Mouse (Mus musculus) heart, postnatal 0 days (tissue): Measurements from ENCODE around the gene Zfp292. TPM values are rescaled to one million over a fixed set of nuclear protein-coding genes. Genes with fewer than 3 reads are reported as not detected.

ENCODE experiments used
- ATAC-seq: fragments of 200-750 bp; cut with Nextera tagmentation; 2 replicates; pipeline ENCODE4 v1.8.0; 2017; ENCODE audit warnings: low read depth, moderate number of reproducible peaks, moderate library complexity; ENCODE audit not compliant: insufficient read depth
- DNase-seq: peaks from one replicate; pipeline ENCODE4 v3.0.0-alpha.2; 2016; ENCODE audit warnings: low spot score
- H3K27ac ChIP-seq: fragments of 300-500 bp; sonication (generic); 2 replicates; pipeline ENCODE4 v1.5.1; 2014; ENCODE audit warnings: low read depth, mild to moderate bottlenecking
- H3K27me3 ChIP-seq: fragments of 300-500 bp; sonication (generic); 2 replicates; pipeline ENCODE4 v1.6.1; 2014; ENCODE audit warnings: low read length, mixed read lengths; ENCODE audit not compliant: control insufficient read depth, insufficient read depth
- H3K36me3 ChIP-seq: fragments of 300-500 bp; sonication (generic); replicated peaks from 2 replicates; pipeline ENCODE4 v1.6.1; 2014; ENCODE audit warnings: low read length, mixed read lengths; ENCODE audit not compliant: control insufficient read depth, insufficient read depth
- H3K4me1 ChIP-seq: fragments of 300-500 bp; sonication (generic); 2 replicates; pipeline ENCODE4 v1.6.1; 2014; ENCODE audit warnings: antibody characterized with exemption; ENCODE audit not compliant: control insufficient read depth, insufficient read depth
- H3K4me2 ChIP-seq: fragments of 300-500 bp; sonication (generic); 2 replicates; pipeline ENCODE4 v1.6.1; 2014; ENCODE audit warnings: low read depth, mild to moderate bottlenecking, low read length, moderate library complexity
- H3K4me3 ChIP-seq: fragments of 300-500 bp; sonication (generic); 2 replicates; pipeline ENCODE4 v1.5.1; 2014; ENCODE audit warnings: low read depth, low read length
- H3K9ac ChIP-seq: fragments of 300-500 bp; sonication (generic); replicated peaks from 2 replicates; pipeline ENCODE4 v1.6.1; 2014; ENCODE audit warnings: low read depth, low read length, mixed read lengths
- H3K9me3 ChIP-seq: fragments of 300-500 bp; sonication (generic); replicated peaks from 2 replicates; pipeline ENCODE4 v1.6.1; 2016; ENCODE audit warnings: low read length; ENCODE audit not compliant: control insufficient read depth
- CTCF ChIP-seq: IDR thresholded peaks from 2 replicates; pipeline ENCODE4 v1.5.1; 2016; ENCODE audit warnings: antibody characterized with exemption, control low read depth, low read depth
- EP300 ChIP-seq: IDR thresholded peaks from 2 replicates; pipeline ENCODE4 v1.6.1; 2016; ENCODE audit warnings: antibody characterized with exemption, low read depth
- WGBS: fragments of 180-500 bp; shearing (Covaris S2); extraction: QIAGEN DNeasy Blood & Tissue Kit; methylation state at CpG from one replicate; pipeline ENCODE4 v1.1.7; 2014; 5-methylcytosine and 5-hydroxymethylcytosine counted together
- polyA plus RNA-seq: library from polyadenylated mRNA; unstranded; fragments of >200 nt; fragmentation: Nextera tagmentation; extraction: Ambion mirVana; gene quantifications from 2 replicates; pipeline ENCODE4 v1.2.1, GENCODE M21; 2015
- total RNA-seq: library from RNA; depleted of rRNA; stranded (reverse); fragments of >200 nt; gene quantifications from 2 replicates; pipeline ENCODE4 v1.2.3, GENCODE M21; 2014; ENCODE audit warnings: low replicate concordance

The Zfp292 gene
- total and polyA plus RNA-seq, 2 experiments from 2014 or later = 7.2 to 13.6 TPM

GRCm38 (mm10) chr4:34819904-34820303, 62.9 kb downstream of the Zfp292 start:
- DNase-seq (no peak), ATAC-seq (no peak)
- H3K27ac ChIP-seq = no peak overlapping the region

GRCm38 (mm10) chr4:34801166-34802034, 81.4 kb downstream of the Zfp292 start:
- WGBS = 81% methylated on average over 14 of the region's 14 CpGs
- no peak for TF ChIP-seq EP300
- no peak for TF ChIP-seq CTCF
- H3K27me3 ChIP-seq = no peaks in the 10 kb centered on the region
- H3K9ac ChIP-seq = no peak overlapping the region
- peaks cover 9% of the 10 kb centered on the region for H3K36me3 ChIP-seq
- ATAC-seq (no peak), DNase-seq (no peak)
- H3K9me3 ChIP-seq = no peaks in the 10 kb centered on the region
- no peak overlapping the region for H3K4me2 ChIP-seq
- H3K4me1 ChIP-seq = no peaks in the 10 kb centered on the region
- no peak overlapping the region for H3K27ac ChIP-seq
- no peak overlapping the region for H3K4me3 ChIP-seq

More at GRCm38 (mm10) chr4:34819904-34820303, 62.9 kb downstream of the Zfp292 start:
- 93% methylated on average over 4 of the region's 4 CpGs for WGBS
- H3K9ac ChIP-seq = no peak overlapping the region
- no peak overlapping the region for H3K4me2 ChIP-seq
- TF ChIP-seq EP300 (no peak), CTCF (no peak)
- H3K4me3 ChIP-seq = no peak overlapping the region
- peaks cover 34% of the 10 kb centered on the region for H3K36me3 ChIP-seq
- H3K4me1 ChIP-seq = peaks cover 10% of the 10 kb centered on the region; the same call in 1 of the 2 replicates
- no peaks in the 10 kb centered on the region for H3K27me3 ChIP-seq
- H3K9me3 ChIP-seq = no peaks in the 10 kb centered on the region

GRCm38 (mm10) chr4:34798005-34798404, 84.8 kb downstream of the Zfp292 start:
- Histone ChIP-seq H3K9me3 (no peaks in the 10 kb centered on the region), H3K36me3 (no peaks in the 10 kb centered on the region), H3K27me3 (no peaks in the 10 kb centered on the region), H3K4me2 (no peak overlapping the region), H3K4me1 (no peaks in the 10 kb centered on the region), H3K4me3 (no peak overlapping the region), H3K9ac (no peak overlapping the region), H3K27ac (no peak overlapping the region)
- 70% methylated on average over 2 of the region's 2 CpGs for WGBS
- DNase-seq (no peak), ATAC-seq (no peak)
- TF ChIP-seq EP300 (no peak), CTCF (no peak)

- Histone ChIP-seq H3K9me3 (no peaks in the 10 kb centered on the region), H3K36me3 (no peaks in the 10 kb centered on the region), H3K4me3 (no peak overlapping the region), H3K27ac (no peak overlapping the region), H3K9ac (no peak overlapping the region), H3K4me2 (no peak overlapping the region), H3K27me3 (no peaks in the 10 kb centered on the region), H3K4me1 (no peaks in the 10 kb centered on the region)
- TF ChIP-seq EP300 = no peak
- no peak for TF ChIP-seq CTCF
- no peak for ATAC-seq
- DNase-seq = no peak
- WGBS = 70% methylated on average over 8 of the region's 8 CpGs
Observed at GRCm38 (mm10) chr4:34797294-34797983, 85.3 kb downstream of the Zfp292 start.

GRCm38 (mm10) chr4:34796294-34796693, 86.5 kb downstream of the Zfp292 start:
- no peak for ATAC-seq
- Histone ChIP-seq H3K4me3 (no peak overlapping the region), H3K36me3 (no peaks in the 10 kb centered on the region), H3K9ac (no peak overlapping the region), H3K4me1 (no peaks in the 10 kb centered on the region), H3K27me3 (no peaks in the 10 kb centered on the region), H3K4me2 (no peak overlapping the region), H3K27ac (no peak overlapping the region), H3K9me3 (no peaks in the 10 kb centered on the region)
- DNase-seq = no peak
- TF ChIP-seq CTCF = no peak
- 87% methylated on average over 5 of the region's 5 CpGs for WGBS
